Mouse (Mus musculus) frontal cortex, postnatal 10 days (tissue): Measurements from ENCODE around the gene Cdh26.

Experiments used
- DNase-seq, 2 experiments: peaks; one replicate each; pipeline ENCODE4 v3.0.0; 2022; ENCODE audit warnings: low spot score in 2 of 2, mixed read lengths in 1 of 2

Cdh26 gene

GRCm38 (mm10) chr2:178437311-178437710 is 7.0 kb downstream of the Cdh26 start:
- no peak for DNase-seq

GRCm38 (mm10) chr2:178449386-178449785 is 19.1 kb downstream of the Cdh26 start:
- DNase-seq, result no peak

GRCm38 (mm10) chr2:178450236-178450635 is 19.9 kb downstream of the Cdh26 start:
- DNase-seq, result no peak

- DNase-seq, result no peak
Measured at GRCm38 (mm10) chr2:178450961-178451360, 20.6 kb downstream of the Cdh26 start.

- no peak for DNase-seq
Measured at GRCm38 (mm10) chr2:178454664-178455516, 24.6 kb downstream of the Cdh26 start.

GRCm38 (mm10) chr2:178457414-178457813 is 27.1 kb downstream of the Cdh26 start:
- no peak for DNase-seq

- no peak for DNase-seq
Measured at GRCm38 (mm10) chr2:178460353-178460752, 30.0 kb downstream of the Cdh26 start.

- no peak for DNase-seq
Measured at GRCm38 (mm10) chr2:178471546-178472480, 41.5 kb downstream of the Cdh26 start.

GRCm38 (mm10) chr2:178473916-178474315 is 43.6 kb downstream of the Cdh26 start:
- DNase-seq, result no peak

GRCm38 (mm10) chr2:178477228-178477627 is 46.9 kb downstream of the Cdh26 start:
- DNase-seq, result no peak

GRCm38 (mm10) chr2:178479011-178479410 is 48.7 kb downstream of the Cdh26 start:
- DNase-seq, result no peak

- DNase-seq, result no peak
Measured at GRCm38 (mm10) chr2:178480932-178481331, 50.6 kb downstream of the Cdh26 start.

- DNase-seq, result no peak
Measured at GRCm38 (mm10) chr2:178483462-178483861, 53.1 kb downstream of the Cdh26 start.

GRCm38 (mm10) chr2:178488276-178488675 is 57.9 kb downstream of the Cdh26 start:
- no peak for DNase-seq

GRCm38 (mm10) chr2:178490245-178490920 is 60.1 kb downstream of the Cdh26 start:
- no peak for DNase-seq

GRCm38 (mm10) chr2:178494066-178494465 is 63.7 kb downstream of the Cdh26 start:
- no peak for DNase-seq

- DNase-seq, result no peak
Measured at GRCm38 (mm10) chr2:178495816-178496215, 65.5 kb downstream of the Cdh26 start.

GRCm38 (mm10) chr2:178497900-178498299 is 67.6 kb downstream of the Cdh26 start:
- no peak for DNase-seq

GRCm38 (mm10) chr2:178498409-178498808 is 68.1 kb downstream of the Cdh26 start:
- peak in 1 of 2 experiments; percentile 38 for DNase-seq

- DNase-seq, result no peak
Measured at GRCm38 (mm10) chr2:178502469-178502868, 72.1 kb downstream of the Cdh26 start.

GRCm38 (mm10) chr2:178506056-178506455 is 75.7 kb downstream of the Cdh26 start:
- DNase-seq, result no peak
